Mouse (Mus musculus): ENCODE measurements around the gene Numb.

DNA sequence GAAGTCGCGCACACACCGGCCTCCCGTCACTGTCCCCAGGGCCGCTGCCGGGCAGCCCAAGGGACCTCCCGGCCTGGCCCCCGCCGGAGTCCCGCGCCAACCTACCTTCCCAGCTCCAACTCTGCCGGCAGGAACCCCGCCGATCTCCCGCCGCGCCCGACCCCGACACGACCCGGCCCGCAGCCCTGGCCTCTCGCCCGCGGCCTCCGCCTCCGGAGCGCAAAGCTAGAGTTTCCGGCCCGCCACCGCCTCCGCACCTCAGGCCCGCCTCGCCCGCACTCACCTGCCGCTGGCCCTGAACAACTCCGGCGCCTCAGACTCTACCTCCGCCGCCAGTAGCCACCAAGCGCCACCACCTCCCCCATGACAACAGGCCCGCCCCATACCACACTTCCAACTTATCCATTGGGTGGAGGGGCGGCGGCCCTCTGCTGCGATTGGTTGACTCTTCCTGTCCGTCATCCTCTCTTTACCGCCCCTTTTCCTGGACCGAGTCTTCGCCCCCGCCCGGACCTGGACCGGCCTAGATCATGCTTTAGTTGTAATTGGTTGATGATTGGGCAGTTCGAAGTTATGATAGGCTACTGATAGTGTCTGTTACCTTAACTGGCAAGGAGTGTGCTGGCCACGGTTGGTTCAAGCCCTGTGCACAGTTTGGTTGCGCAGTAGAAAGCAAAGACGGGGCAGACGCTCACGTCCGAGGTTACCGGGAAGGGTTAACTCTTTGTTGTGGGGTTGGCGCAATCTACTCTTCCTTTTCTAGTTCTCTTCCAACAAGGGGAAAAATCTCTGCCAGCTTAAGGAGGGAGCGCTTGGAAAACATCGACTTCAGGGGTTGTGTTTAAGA, at the start of gene Numb:
- TF ChIP-seq MYOG (IDR thresholded peaks at IDR 0.05; ENCODE audit: control insufficient read depth, extremely low read depth, insufficient read length): no peak
- TF ChIP-seq CTCF (IDR thresholded peaks at IDR 0.05; ENCODE audit: control insufficient read depth, insufficient read depth, insufficient read length): no peak
- peak; percentile 25 for TF ChIP-seq MAX (IDR thresholded peaks at IDR 0.05)
